Mouse (Mus musculus) gastrocnemius, postnatal 25 days (tissue): ENCODE data around the gene Cux1. TPM values are rescaled to one million over a fixed set of nuclear protein-coding genes. Genes with fewer than 3 reads are reported as not detected.

Experiments
- DNase-seq: peaks from one replicate; pipeline ENCODE4 v3.0.0; 2022
- total RNA-seq, 2 experiments: library from RNA; stranded (reverse); gene quantifications; 1 replicate in 1 of 2; 2 replicates in 1 of 2; pipeline ENCODE4 v1.2.3; 2021

Cux1 gene
- total RNA-seq, 2 experiments from 2014 or later = 66.6 to 67.1 TPM

- DNase-seq = no peak
Observed at GRCm38 (mm10) chr5:136510609-136511008, 56.7 kb downstream of the Cux1 start.

- DNase-seq = no peak
Observed at GRCm38 (mm10) chr5:136507629-136508028, 59.7 kb downstream of the Cux1 start.

GRCm38 (mm10) chr5:136506262-136506661 lies 61.0 kb downstream of the Cux1 start:
- DNase-seq = no peak

DNA sequence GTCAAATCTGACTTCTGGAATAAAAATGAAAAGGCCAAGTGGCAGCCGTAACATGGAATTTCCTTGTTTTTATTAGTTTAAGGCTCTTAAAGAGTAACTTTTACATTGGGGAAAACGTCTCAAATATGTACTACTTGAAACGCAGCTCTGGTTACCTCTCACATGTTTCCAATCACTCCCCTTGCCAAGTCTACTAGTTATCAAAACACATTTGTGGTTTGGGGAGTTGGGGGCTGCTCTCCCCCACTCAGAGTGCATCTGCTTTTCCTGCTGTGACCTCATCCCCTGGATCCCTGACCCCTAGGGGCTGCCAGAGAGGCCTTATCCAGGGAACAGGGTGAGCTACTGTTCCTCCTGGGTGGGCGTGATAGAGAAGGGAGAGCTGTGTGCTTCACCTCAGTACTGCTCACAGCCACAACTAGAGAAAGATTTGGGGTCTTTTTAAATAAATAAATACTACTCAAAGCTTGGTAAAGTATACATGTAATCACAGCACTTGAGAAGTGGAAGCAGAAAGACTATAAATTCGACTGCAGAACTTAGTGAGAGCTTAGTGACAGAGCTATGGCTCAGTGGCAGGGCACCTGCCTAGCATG lies 64.7 kb downstream of the Cux1 start:
- DNase-seq = no peak

DNA sequence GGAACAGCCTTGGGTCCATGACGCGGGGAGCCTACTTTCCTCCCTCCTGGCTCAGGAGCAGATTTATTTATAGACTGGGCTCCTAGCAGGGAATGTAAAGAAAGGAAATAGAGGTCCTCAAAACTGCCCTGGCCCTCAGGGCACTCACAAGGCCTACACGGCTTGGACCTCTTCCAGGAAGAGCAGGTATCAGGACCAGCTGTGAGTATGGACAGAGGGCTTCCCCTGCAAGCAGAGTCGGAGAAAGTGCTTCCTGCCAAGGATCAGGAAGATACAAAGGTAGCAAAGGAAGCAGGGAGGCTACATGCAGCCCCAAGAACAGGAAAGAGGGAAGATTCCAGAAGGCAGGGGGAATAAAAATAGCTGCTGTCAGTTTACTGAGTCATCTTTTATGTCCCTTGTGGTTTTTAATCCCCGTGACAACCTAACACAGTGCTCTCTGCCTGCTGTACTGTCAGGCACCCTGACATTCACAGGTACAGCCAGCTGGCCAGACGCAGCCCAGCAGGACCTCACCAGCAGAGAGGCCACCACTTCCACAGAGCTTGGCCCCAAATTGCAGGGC lies 66.9 kb downstream of the Cux1 start:
- no peak for DNase-seq

DNA sequence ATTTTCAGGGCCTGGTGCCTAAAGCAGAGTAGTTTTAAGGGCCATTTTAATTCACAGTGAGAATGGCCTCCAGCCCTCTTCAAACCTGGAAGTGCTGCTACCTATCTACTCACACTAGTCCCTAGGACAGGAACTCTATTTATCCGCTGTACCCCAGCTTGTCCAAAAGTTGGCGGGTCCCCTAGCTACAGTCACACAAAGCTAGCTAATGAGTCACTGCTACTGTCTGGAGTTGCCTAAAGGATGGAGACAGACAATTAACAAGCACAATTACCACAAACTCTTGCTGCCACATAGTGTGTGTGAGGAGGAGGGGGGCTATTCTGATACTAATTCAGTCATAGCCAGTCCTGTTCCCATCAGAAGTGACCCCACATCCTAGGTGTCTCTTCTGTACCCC lies 68.0 kb downstream of the Cux1 start:
- no peak for DNase-seq

DNA sequence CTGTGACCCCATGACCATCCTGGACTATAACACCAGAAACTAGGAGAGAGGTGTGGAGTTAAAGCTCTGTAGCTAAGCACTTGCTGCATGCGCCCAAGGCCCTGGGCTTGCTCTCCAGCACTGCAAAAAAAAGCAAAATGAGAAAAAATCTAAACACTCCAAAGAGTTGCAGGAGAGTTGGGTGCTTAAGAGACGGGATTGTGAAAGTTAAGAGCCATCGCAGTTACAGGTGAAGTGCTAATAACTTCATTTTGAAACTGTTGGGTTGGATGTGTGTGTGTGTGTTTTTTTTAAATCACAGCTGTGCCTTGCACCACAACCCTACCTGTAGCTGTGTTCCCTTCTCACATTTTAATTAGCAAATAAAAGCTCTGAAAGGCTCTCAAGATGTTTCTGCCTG lies 68.5 kb downstream of the Cux1 start:
- DNase-seq = no peak

- no peak for DNase-seq
Observed at GRCm38 (mm10) chr5:136497301-136497700, 70.0 kb downstream of the Cux1 start.

- no peak for DNase-seq
Observed at GRCm38 (mm10) chr5:136495581-136495980, 71.7 kb downstream of the Cux1 start.

- no peak for DNase-seq
Observed at GRCm38 (mm10) chr5:136494927-136495326, 72.4 kb downstream of the Cux1 start.

- no peak for DNase-seq
Observed at GRCm38 (mm10) chr5:136494288-136494687, 73.0 kb downstream of the Cux1 start.

DNA sequence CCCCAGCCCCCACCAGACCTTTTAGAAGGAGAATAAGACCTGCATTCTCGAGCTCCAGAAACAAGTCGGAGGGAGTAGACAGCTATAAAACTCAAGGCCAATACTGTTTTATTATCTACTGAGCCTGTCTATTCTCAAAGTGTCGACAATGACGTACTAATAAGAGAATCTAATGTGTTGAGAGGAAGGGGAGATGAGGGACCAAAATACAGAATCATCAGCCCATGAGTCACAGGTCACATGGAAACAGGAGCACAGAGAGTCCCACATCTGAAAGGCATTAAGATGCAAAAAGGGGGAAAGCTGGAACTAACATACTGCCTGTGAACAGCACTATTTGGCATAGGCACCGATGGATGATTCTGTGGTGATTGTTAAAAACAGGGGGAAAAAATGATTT lies 77.8 kb downstream of the Cux1 start:
- DNase-seq = no peak

- DNase-seq = no peak
Observed at GRCm38 (mm10) chr5:136488721-136489120, 78.6 kb downstream of the Cux1 start.

GRCm38 (mm10) chr5:136488223-136488622 lies 79.1 kb downstream of the Cux1 start:
- DNase-seq = no peak

- DNase-seq = no peak
Observed at GRCm38 (mm10) chr5:136487397-136488093, 79.7 kb downstream of the Cux1 start.

DNA sequence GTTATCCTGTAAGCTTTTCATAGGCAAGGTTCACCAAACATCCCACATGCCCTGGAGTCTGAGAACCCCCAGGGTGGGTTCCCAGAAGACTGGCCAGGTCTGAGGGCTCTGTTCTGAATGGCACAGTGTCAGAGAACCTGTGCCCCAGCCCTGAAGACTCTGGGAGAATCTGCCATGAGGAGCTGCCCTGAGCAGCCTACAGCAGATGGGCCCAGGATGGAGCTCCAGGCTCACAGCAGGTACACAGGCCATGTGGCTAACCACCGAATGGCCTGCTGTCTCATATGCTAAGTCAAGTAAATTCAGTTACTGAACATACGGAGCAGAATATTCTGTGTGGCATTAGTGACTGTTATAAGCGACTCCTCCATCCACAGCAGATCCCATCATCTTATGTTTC lies 80.9 kb downstream of the Cux1 start:
- DNase-seq = no peak

- DNase-seq = no peak
Observed at GRCm38 (mm10) chr5:136485397-136485796, 81.9 kb downstream of the Cux1 start.

DNA sequence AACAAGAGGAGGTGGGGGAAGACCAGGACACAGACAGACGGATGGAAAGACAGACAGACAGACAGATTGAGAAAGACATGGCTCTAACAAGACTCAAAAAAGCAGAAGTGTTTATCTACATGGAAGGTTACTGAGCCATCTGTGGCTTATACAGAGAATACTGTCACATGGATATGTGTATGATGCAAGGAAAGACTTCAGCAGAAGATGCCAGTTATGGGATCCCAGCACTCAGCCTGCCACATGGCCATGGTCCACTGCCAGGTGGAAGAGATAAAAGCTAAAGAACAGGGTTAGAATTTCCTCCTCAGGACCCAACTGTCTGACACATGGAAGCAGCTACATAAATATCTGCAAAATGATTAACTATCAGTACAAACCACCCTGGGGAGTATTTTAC lies 84.9 kb downstream of the Cux1 start:
- no peak for DNase-seq

DNA sequence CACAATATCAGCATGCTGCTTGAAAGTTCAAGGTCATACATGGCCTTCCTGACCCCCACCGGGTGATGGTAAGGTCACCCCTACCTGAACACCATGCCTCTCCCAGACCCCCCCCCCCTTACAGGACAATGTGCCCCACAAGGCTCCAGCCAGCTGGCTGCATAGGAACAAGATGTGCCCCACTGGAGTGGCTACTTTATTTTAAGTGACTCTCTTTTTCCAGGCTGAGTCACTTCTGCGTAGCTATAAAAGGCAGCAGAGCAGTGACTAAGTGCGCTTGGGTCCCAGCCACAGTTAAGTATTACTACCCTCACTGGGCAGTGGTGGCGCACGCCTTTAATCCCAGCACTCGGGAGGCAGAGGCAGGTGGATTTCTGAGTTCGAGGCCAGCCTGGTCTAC lies 86.7 kb downstream of the Cux1 start:
- peak; percentile 19 for DNase-seq

DNA sequence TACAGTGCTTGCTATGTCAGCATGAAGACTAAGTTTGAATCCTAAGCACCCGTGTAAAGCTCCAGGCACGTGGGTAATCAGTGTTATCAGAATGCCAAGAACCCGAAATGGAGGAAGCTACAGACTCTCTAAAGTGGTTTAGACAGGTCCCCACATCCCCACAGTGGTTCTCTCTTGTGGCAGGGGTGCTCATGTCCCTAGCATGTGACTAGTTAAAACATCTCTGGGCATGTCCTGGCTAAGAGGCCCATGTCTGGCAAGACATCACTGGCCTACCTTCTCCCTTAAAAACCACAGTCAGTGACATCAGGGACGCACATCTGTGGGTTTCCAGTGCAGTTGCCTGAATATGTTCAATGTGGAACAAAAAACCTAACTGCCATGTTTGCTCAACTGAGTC lies 87.5 kb downstream of the Cux1 start:
- no peak for DNase-seq

DNA sequence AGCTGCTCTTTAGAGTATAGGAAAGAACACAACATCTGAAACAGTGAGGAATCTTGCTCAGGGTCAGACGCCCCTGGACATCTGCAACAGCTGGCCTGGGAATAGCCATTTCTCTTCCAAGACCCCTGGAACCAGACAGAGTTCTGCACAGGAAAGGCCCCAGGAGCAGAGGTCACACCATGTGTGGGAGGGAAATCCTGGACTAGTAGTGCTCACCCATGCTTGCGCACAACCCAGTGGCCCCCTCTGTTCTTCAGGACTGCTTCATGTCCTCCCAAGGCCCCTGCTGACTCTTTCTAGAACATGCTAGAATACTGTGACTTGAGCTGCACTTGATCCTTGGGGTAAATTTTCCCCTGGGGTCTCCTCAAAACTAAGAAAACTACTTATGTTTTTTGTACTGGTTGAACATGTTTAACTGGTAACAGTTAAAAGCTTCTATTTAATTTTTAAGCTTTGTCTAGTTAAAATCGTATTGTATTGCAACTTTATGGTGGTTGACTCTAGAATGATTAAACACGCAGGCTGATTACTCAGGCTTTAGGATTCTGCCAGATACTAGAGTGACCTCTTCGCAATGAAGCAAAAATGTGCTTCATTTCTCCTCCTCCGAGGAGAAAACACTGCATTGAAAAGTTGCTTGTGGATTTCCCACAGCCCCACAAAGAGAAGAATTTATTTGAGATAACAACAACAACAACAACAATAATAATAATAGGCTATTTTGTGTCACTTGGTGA lies 88.1 kb downstream of the Cux1 start:
- DNase-seq = no peak

DNA sequence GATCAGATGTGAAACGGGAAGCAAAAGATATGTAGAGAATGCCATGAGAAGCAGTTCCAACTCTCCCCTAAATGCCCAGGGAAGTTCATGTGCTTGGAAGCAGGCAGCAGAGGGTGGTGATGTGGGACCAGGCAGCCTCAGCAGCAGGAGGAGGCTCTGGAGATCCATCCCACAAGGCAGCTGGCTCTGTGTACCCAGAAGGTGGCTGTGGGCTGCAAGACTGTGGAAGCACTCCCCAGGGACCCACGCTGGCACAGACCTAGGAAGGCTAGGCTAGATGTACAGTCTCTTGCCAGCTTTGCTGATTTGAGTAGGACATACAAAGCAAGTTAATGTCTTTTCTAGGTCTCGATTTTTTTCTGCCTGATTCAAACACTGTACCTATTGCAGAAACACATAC lies 91.0 kb downstream of the Cux1 start:
- peak; percentile 22 for DNase-seq

GRCm38 (mm10) chr5:136475161-136475560 lies 92.1 kb downstream of the Cux1 start:
- DNase-seq = no peak
